Mouse (Mus musculus) embryo, embryonic 10.5 days (tissue): ENCODE results near the gene Ly6g6d.
"Not testable (repeated sequence)": the region's sequence is repeated elsewhere in the genome, so short reads cannot be mapped to it uniquely, and the experiment has no call there.

Experiments
- DNase-seq: peaks from one replicate; pipeline ENCODE4 v3.0.0-alpha.2; 2015; ENCODE audit warnings: low spot score

The Ly6g6d gene

DNA sequence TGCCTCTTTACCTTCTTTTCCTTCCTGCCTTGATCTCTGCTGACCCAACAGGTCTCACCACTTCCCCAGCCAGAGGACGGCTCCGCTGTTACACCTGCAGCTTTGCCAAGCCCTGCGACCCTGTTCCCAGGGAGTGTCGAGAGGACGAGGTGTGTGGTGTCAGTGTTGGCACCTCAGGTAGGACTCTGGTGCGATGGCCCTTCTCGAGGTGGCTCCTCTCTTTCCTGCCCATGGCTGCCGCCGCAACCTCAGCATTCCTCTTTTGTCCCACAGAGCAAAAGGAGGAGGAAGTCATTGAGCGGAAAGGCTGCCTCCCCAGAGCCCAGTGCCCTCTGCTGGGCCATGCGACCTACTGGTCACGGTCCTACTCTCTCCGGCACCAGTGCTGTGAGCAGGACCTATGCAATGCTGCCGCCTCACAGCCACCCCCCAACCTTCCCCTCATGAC is at the start of gene Ly6g6d:
Ly6g6d (minus strand) TSS at position 280 of the 448 bp plus-strand sequence.
- DNase-seq: peak; percentile 70

DNA sequence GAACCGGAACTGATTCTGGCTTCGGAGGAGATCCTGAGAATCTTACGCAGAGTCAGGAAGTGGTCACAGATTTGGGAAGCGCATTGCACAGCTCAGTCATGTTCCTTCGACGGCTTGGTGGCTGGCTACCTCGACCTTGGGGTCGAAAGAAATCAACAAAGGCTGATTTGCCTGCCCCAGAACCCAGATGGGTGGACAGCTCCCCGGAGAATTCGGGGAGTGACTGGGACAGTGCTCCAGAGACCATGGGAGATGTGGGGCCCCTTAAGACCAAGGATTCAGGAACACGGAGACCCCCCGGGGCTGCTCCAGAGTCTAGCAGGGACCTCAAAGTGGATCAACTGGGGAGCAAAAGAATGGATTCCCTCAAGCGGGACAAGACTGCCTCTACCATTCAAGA is 49.2 kb upstream of the Ly6g6d start:
- no peak for DNase-seq

GRCm38 (mm10) chr17:35126206-35126611 is 48.3 kb upstream of the Ly6g6d start, which contains the start of gene D17H6S53E:
Gene D17H6S53E (plus strand): TSS chr17:35126373.
- peak; percentile 82 for DNase-seq

DNA sequence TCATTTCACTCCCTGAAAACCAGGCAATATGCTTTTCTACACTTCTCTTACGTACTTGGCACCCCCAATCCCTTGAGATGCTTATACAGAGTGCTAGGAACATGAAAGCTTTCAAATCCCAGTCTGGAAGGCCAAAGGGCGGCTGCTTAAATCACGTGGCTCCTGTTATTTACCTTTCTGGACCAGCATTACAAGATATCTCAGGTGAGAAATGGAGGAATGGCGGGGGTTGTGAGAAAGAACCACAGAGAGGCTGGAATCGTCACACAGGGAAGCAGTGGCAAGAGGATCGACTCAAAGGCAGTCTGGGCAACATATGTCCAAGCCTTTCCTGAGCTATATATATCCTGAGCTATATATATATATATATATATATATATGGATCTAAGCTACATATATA is 47.7 kb upstream of the Ly6g6d start:
- no peak for DNase-seq

DNA sequence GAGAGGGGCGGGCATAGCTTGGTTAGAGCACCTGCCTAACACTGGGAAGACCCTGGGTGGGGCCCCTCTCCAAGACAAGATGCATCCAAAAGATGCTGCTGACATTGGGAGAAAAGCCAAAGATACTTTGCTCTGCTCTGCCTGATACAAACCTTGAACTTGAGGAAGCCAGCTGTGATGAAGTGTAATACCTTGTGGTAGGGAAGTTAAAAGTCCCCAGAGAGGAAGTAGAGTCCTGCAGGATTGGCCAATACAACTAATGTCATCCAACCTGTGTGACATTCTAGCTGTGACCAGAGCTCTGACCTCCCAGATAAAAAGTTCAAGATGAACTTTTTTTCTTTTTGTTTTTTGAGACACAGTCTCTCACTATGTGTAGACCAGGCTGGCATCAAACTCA is 47.2 kb upstream of the Ly6g6d start:
- no peak for DNase-seq

GRCm38 (mm10) chr17:35124261-35124896 is 46.5 kb upstream of the Ly6g6d start:
- not testable (repeated sequence) for DNase-seq

- DNase-seq: not testable (repeated sequence)
These were observed 45.4 kb upstream of the Ly6g6d start for GRCm38 (mm10) chr17:35123287-35123686.

- peak; percentile 79 for DNase-seq
These were observed 44.0 kb upstream of the Ly6g6d start, which contains the start of gene Csnk2b for GRCm38 (mm10) chr17:35121871-35122303. Gene Csnk2b (minus strand): TSS chr17:35122053.

GRCm38 (mm10) chr17:35121143-35121799 is 43.4 kb upstream of the Ly6g6d start, which contains the start of gene Gpank1:
Gene Gpank1 (plus strand): TSS chr17:35121455.
- peak; percentile 99 for DNase-seq

GRCm38 (mm10) chr17:35120745-35121142 is 42.9 kb upstream of the Ly6g6d start:
- peak; percentile 9 for DNase-seq

DNA sequence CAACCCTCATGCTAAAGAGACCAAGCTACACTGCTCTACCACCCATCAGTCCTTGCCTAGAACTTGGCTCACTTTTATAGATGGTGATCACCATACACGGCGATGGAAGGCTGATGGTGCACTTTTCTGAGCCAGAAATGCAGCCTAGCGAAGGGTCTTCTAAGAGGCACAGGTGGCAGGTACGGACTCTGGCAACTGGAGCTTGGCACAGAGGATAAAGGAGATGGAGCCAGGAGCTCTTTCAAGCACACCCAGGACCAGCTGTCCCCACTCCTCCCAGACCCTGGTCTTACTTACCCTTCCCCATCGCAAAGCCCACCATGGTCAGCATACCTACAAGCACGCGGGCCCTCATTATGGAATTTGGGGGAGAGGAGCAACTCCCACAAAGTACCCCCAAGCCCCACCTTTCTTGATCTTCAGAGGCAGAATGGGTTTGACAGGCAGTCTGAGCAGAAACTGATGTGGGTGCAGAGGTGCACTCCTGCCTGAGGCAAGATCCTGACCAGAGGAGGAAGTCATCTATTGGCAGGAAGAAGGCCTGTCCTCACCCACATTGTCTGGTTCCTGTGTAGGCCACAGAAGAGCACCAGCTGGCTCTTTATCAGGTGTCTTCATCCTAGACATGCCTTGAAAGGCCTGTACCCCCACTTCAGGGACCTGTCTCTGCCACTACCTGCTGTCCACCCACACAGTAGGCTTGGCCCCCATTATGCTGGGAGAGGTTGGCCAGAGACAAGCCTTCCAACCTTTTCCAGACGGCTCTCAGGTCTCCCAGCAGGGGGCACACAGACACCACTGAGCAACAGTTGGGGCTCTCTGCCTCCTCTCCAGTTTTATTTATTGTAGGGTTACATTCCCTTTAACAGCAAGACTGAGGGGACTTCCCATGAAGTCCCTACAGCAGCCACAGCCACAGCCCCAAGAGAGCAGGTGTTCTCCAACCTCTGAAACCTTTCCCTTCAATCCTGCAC is 37.5 kb upstream of the Ly6g6d start, which contains the start of gene Ly6g5b:
Ly6g5b (minus strand) TSS at position 383 of the 974 bp plus-strand sequence.
- DNase-seq: peak; percentile 29

DNA sequence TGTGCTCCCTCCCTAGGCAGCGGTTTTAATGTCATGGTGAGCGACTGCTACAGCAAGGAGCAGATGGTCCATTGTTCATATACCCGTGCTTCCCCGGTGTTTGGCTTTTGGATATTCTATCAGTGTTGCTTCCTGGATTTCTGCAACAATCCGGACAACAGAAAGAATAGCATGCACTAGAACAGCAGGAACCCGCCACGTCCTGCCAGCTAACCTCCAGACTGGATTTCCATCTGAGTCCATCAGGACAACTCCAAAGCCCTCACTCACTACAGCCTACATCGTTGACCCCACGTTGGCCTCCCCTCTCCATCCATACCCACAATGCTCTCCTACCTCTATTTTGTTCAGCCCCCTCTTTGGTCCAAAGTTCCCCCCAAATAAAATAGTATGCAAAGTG is 33.9 kb upstream of the Ly6g6d start:
- DNase-seq: no peak

GRCm38 (mm10) chr17:35108097-35108496 is 30.2 kb upstream of the Ly6g6d start, which contains the start of gene Ly6g5c:
Gene Ly6g5c (plus strand): TSS chr17:35108279.
- no peak for DNase-seq

DNA sequence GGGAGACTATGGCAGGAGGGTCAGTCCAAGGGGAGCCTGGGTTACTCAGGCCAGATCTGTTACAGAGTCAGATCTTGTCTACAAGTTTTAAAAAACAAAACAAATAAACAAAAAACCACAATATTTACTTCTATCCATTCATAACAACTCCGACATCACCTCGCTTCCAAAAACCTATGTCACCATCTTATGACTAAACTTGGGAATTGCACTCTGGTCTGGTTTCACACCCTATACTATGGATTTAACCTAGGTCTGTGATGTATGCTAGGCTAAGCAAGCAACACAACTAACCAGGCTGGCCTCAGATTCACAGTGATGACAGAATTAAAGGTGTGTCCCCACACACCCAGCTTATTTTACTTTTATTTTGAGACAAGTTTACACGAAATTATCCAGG is 28.7 kb upstream of the Ly6g6d start:
- no peak for DNase-seq

DNA sequence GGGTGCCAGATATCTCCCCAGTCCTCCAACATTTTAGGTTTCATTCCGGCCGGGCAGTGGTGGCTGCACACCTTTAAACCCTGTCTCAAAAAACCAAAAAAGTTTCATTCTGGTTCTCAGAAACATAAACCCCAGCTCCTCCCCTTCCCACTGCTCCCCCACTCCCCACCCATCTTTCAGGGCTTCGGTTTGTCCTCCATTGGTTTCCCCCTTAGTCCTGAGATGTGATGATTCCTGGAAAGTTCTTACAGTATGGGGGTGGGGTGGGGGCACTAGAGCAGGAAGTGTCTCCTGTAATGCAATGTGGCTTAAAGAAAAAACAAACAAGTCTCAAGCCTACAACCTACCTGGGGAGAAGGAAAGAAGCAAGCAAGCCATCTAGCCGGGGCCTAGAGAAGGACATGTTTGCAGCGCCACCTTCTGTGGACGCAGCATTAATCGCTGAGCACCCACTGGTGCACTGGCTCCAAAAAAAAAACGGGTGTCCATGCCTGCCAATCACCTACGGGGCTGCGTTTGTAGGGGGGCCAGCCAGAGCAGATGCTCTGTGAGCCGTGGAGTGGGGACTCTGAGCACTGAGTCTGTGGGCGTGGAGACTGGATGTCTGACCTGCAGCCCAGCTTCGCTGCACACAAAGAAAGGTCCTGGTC is 28.0 kb upstream of the Ly6g6d start:
- peak; percentile 62 for DNase-seq

DNA sequence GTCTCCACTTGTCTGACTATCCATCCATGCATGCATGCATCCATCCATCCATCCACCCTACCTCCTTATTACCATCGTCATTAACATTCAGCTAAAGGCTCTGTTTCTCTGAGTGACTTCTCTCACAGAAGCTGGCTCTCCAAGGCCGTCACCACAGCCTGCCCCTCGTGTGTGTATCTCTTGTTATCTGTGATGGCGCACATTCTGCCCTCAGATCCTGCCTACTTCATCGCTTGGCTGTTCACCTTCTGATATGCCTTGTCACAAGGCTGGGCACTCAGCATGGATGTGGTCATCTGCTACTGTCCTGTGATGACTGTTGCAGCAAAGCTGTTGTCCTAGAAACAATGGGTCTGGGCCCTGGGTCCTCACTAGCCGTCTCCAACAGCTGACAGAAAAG is 26.9 kb upstream of the Ly6g6d start:
- no peak for DNase-seq

GRCm38 (mm10) chr17:35104079-35104478 is 26.2 kb upstream of the Ly6g6d start:
- DNase-seq: no peak

- no peak for DNase-seq
These were observed 25.4 kb upstream of the Ly6g6d start for GRCm38 (mm10) chr17:35103221-35103690.

- DNase-seq: no peak
These were observed 24.4 kb upstream of the Ly6g6d start for GRCm38 (mm10) chr17:35102299-35102698.

- no peak for DNase-seq
These were observed 23.3 kb upstream of the Ly6g6d start for GRCm38 (mm10) chr17:35101161-35101560.

DNA sequence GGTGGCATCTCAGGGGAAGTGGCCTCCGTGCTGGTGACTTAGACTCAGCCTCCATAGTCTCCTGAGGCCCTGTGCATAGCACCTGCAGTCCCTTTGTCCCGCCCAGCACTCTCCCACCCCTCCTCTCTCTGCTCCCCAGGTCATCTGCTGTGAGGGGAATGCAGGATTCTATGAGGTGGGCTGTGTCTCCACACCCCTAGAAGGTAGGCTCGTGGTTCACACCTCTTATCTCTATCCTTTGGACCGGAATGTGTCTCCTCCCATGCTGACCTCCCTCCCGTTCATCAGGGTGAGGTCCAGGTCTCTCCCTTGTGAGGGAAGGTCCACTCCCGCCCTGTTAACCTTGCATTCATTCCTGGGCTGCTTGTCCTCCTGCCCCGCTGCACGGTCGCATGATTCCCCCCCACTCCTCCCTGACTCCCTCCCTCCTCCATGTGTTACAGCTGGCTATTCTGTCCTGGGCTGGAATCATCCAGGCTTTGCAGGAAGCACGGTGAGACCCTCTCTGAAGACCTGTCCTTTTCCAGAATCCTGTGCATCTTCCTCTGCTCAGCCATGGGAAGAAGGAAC is 22.4 kb upstream of the Ly6g6d start:
- no peak for DNase-seq
